Mouse (Mus musculus) mature B cell (primary cell): ENCODE results near the gene Gm10300.

Experiments
- in situ Hi-C: fragments of 300-500 bp; cut with MboI; formaldehyde crosslinking; loops from 2 replicates; pipeline ENCODE4 v1.14.3; 2019

The Gm10300 gene

DNA sequence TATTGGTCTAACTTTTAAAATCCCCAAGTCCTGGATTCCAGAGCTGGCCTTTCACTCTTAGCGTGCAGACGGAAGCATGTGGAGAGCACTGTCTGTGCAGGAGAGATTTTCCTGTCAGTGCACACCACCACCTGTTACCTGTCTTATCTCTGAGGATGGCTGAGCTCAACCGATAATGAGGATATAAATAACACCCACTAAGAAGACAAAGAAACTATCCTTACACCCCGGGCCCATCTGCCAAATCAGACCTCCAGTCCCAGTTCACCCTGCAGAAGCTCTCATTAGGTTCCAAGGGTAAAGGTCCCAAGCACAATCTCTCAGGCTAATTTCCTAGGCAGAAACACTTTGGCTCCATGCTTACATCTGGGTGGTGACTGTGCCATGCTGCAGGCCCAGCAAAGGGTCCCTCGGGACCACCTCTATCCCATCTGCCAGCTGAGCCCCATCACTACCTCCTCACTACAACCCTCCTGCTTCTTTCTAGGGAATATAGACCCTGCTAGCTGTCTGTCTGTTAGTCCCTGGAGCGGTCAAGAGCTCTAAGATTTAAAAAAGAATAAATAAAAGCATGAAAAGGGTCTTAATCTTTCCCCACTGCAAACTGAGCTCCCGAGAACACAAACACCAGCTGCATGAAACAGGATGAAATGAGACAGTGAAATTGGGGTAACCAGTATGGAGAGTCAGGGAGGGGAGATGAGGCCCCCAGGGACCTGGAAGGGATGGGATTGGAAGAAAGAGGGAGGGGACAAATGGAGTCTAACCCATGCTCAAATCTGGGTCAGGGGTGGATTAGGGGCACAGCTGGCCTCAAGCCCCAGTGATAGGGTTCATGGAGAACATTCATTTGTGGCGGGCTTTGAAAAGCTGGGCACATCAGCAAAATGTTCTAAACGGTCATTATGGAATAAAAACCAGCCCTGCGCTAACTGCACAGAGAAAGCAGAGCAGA lies 22.9 kb upstream of the Gm10300 start:
- in situ Hi-C loops = no loop called here

DNA sequence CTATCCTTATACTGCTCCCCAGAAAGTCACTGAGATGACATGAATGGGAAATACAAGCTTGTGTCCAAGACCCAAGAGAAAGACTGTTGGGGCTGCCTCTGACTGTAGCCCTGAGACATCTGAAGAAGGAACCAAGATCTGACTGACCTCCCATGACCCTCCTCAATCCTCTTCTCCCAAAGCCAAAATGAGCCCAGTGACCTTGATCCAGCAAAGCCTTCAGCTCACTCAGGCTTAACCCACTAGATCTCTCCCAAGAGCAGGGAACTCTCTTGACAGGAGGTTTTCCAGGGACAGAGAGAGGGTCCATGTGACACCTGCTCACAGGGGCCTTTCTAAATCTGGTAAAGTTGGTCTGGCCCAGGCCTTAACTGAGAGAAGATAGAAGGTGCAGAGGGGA lies 17.2 kb upstream of the Gm10300 start:
- in situ Hi-C loops = no loop called here

DNA sequence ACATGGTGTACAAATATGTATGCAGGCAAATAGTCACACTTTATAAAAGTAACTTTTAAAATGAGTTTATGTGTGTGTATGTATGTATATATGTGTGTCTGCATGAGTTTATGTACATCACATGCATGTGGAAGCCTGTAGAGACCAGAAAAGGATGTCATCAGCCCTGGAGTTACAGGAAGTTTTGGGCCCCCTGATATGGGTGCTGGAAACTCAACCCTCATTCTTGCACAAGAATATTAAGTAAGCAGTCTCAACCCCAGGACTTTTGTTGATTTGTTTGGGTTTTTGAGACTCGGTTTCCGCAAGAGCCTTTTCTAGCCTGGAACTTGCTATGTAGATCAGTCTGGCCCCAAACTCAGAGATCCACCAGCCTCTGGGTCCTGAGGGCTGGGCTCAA lies 15.0 kb upstream of the Gm10300 start:
- in situ Hi-C loops = no loop called here

DNA sequence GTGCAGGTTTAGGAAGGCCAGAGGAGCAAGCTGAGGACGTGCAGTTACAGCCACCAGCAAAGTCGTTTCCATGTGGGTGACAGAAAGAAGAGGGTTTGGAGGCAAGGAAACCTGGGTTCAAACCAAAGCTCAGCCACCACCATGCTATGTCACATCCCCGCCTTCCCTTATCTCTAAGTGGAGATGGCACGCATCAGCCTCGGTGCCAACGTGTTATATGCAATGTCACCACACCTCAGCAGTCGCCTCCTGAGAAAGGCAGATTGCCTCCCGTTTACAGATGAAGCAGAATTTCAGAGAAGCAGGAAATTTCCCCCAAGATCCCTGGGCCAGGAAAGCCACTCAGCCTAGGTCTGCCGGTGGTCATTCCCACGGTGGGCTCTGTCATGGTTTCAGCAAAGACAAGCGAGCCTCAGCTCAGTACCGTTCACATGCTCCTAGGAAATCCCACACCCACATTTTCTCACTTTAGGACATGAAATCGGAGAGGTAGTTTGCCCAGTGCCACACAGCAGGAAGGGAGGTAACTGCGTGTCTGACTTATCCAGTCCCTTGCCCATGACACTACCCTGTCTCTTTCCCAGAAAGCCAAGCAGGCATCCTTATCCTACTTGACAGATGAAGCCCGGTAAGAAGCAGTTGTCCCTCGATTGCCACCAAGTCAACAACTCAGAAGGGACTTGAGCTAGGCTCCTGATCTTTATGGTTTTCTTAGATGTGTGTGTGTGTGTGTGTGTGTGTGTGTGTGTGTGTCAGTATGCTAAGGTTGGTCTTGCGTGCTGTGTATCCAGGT lies 14.3 kb upstream of the Gm10300 start:
- in situ Hi-C loops = no loop called here

DNA sequence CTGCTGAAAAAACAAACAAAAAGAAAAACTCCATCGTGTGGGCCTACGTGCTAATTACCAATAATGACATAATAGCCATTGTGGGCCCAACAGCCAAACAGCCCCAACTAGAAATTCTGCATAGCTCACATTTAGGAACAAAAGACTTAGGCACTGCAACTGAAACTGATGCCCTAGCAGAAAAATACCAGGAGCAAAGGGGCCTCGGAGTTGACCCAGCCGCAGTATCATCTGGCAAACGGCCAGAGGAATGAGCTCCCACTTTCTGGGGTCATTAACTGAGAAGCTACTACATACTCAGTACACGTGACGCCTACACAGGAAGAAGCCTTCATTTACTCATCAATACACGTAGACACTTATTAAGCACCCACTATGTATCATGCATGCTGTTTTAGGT lies 12.2 kb upstream of the Gm10300 start:
- in situ Hi-C loops = no loop called here

DNA sequence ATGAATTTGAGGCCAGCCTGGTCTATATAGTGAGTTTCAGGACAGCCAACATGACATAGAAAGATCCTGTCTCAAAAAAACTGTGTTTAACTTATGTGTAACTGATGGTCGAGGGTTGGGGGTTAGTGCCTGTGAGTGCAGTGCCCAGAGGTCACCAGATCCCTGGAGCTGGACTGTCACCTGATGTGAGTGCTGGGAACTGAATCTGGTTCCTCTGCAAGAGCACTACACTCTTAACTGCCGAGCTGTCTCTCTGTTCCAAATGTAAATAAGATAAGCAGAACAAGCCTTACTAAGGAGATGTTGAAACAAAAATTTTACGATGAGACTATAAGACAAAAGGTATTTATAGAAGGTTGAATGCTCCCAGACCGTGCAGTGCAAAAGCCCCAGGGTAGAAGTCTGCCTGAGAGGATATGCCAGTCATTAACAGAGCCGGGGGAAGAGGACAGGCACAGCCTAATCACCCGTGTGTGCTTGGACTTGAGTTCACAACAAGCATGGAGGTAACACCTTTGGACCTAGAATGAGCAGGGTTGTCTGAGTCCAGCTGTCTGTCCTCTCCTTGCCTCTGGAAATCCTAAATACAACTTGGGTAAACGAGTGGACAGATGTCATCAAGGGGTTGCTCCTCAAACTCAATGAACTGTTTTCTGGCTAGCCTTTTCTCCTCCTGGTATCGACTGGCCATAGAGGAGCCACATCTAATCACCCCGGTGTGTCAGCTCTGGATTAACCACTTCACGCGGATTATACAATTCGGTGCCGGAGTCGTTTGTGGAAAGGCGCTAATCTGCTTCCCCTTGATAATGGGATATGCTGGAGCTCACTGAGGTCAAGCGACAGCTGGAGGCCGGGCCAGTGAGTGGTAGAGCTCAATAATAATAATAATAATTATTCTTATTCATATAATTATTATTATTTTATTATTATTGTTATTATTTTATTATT lies 11.3 kb upstream of the Gm10300 start:
- in situ Hi-C loops = no loop called here

DNA sequence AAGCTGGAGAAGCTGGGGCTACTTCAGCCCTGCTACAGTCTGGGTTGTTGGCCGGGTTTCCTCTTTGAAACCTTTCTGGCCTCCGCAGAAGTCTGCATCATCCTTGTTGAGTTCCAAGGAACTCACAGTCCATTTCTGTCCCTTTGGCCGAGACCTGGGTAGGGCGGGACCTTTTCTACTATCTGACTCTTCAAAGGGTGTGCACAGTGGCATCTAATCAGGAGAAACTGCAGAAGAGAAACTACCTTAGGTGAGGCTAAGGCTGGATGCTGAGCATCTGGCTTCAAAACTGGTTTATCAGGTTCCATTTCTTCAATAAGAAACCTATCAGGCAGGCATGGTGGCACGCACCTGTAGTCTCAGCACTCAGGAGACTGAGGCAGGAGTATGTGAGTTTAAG lies 9.9 kb upstream of the Gm10300 start:
- in situ Hi-C loops = no loop called here

DNA sequence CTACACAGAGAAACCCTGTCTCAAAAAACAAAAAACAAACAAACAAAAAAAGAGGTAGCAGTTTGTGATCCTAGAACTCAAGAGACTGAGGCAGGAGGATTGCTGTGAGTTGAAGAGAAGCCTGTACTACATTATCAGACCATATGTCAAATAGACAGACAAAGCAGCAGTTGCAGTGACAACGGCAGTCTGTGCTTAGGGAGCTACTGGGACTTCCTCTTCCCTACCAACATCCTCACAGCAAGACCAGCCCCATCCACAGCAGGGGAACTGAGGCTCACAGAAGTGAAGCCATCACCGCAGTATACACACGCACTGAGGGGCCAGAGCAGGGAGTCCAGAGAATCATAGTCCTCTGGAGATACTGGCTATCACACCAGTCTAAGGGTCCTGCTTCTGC lies 8.9 kb upstream of the Gm10300 start:
- in situ Hi-C loops = no loop called here

DNA sequence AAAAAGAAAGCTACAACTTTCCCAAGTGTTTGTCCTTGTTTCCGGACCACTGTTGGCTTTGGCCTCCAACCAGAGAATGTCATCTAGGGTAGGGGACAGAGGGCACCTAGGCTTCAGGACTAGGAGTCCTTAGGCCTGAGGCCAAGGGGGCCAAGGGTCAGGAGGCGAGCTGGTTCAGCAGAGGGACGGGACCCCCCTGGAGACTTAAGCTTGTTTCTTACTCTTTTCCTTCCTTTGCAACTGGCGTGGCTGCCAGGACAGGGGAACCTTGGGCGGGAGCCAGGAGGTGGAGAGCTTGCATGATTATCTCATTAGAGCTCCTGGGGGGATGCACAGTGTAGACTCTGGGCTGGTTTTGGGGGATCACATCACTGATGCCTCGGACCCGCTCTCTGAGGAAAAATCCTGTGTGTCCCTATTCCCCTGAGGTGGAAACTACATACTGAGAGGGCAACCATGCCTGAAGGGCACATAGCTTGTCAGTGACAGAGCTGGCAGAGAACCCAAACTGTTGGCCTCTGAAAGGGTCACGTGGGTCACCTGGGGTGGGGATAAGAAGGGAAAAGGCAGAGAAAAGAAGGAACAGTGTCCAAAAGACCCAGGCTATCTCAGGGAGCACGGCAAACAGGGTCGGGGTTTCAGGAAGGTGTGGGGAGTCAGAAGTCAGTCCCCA lies 8.3 kb upstream of the Gm10300 start:
- in situ Hi-C loops = no loop called here

DNA sequence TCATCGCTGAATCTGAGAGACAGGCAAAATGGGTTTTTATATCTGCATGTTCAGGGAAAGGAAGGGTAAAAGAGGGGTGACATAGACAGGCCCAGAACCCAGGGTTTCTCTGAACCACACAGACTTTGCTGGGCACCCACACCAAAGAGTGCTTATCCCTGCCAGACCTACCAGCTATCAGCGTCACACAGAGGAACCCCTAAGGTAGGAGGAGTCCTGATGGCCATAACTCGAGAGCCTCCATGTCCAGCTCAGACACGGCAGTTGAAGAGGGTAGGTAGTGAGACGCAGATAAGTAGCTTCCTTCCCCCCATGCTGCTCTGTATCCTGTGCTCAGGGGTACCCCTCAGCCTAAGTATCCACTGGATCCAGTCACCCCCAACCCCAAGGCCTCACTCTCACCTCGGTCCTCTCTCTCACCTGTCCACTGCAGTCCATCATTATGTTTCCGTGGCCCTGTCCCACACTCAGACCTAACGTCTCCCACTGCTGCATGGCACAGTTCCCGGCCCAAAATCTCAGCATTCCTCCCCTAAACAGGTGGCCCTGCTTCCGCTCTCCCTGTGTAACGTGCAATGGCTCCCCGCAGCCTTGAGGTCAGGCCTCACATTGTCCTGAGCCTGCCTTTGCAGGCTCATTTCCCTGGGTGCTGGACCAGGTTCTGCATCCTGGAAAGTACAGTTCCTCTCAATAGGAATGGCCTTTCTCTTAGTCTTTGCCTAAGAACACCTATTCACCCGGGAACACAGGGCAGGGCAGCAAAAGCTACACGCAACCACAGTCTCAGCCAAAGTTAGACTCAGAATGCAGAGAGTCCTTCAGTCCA lies 7.2 kb upstream of the Gm10300 start:
- in situ Hi-C loops = no loop called here

DNA sequence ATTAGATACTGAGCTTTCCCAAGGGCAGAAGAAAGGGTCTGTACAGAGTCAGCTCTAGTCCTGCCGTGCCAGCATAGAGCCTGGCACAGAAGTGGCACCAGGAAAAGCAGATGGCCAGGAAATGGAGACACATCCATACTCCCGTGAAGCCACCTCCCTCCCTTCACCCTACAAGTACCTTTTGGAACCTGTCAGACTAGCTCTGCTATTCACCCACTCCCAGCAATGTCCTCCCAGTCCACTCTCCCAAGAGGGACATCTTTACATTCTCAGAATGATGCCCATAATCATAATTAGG lies 6.6 kb upstream of the Gm10300 start:
- in situ Hi-C loops = no loop called here

DNA sequence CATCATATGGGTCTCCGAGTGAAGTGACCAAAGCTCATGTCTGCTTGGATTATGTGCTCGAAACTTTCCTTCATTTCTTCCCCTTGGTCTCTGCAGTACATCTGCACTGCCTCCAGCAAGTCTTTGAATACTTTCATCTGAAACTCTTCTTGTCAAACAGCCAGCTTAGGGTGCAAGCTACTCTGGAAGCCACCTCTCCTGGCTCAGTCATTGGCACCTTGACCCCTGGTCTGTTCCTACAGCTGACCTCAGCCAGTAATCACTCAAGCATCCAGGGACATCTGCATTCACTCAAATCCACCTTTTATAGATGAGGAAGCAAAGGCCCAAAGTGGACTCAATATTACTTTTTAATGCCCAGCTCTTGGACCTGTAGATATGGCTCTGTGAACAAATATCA lies 2.8 kb upstream of the Gm10300 start:
- in situ Hi-C loops = no loop called here

DNA sequence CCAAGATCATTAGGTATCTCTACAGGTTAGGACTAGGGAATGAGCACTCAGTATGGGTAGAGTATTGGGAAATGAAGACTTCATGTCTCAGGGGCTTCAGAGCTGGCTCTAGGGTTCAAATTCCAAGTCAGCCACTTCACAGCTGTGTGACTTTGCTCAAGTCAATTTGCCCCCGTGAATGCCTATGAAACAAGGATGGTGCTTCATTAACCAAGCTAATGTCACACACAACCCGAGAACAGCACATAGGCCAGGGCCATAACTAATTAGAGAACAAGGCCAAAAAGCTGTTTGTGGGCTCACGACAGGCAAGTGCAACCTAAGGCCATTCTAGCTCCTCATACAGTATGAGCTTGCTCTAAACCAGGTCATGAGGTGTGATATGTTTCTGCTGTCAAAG lies 2.3 kb upstream of the Gm10300 start:
- in situ Hi-C loops = no loop called here

DNA sequence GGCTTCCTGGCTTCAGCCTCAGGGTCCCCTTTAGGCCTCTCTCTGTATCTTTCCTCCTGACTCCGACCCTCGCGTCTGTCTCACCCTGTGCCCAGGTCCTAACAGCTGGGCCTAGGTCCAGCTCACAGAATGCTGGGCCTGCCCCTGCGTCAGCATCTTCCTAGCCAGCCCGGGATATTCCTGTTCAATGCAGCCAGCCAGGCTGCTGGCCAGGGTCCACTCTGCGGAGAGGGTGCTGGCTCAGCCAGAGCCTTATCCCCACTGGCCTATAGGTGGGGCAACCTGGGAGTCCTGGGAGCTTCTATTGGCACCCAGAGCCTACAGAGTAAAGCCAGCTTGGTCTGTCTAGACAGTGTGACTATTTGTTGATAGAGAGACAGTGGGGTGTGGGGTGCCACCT lies 1.6 kb upstream of the Gm10300 start:
- in situ Hi-C loops = no loop called here

DNA sequence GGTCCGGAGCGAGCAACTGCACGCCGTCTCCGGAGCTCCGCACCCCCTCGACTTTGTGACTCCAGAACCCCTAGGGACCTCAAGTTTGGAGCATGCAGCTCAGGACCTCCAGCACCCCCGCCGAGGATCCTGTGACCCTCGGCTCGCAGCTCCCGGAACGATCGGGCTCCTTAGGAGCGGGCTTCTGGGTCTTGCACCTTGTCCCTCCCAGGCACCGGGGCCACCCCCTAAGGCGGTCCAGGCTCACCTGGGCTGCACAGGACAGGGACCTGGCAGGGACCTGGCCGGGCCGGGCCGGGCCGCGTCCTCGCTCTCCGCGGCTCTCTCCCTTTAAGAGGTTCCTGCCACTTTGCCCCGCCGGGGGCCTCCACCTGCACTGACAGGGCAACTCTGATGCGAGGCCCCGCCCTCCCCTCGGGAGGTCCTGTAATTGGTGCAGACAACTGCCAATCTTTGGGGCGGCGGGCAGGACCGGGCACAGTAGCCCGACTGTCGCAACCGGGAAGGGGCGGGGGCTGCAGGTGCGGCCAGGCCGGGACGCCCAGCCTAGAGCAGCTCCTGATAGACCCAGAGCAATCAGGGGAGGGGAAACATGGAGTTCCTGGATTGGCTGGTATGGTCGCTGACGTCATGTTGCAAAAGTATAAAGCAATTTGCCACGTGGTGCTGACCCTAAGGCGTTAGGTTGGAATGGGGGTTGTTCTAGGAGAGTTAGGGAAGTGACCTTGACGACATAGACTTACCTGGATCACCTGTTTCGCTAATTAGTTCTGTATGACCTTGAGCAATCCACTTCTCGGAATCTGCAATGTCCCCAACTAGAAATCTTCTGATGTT lies 654 bp downstream of the Gm10300 start, which contains the start of gene Epb41:
Gene Epb41, minus strand, starts transcription at position 389 of the 837 bp plus-strand sequence.
- in situ Hi-C loops = loop anchor here (5.0 kb wide), 2 partner anchors 38 to 93 kb away; no protein-coding TSS in a partner anchor

DNA sequence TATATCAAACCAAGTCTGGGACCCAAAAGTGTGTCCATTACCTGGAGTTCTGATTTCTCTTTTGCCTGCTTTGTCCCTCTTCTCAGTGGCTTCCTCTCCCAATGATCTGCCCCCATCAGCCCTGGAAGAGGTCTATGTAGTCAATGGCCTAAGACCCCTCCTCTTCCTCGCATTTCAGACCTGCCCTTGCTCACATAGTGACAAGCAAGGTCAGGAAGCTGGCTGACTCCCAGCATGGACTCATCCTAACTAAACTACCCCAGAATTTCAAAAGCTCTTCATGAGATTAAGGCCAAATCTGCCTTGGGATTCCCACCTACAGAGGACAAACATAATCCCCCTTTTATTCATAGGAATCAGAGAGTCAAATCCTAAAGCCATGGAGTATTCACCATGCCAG lies 1.3 kb downstream of the Gm10300 start:
- in situ Hi-C loops = loop anchor here (5.0 kb wide), 2 partner anchors 38 to 93 kb away; no protein-coding TSS in a partner anchor

DNA sequence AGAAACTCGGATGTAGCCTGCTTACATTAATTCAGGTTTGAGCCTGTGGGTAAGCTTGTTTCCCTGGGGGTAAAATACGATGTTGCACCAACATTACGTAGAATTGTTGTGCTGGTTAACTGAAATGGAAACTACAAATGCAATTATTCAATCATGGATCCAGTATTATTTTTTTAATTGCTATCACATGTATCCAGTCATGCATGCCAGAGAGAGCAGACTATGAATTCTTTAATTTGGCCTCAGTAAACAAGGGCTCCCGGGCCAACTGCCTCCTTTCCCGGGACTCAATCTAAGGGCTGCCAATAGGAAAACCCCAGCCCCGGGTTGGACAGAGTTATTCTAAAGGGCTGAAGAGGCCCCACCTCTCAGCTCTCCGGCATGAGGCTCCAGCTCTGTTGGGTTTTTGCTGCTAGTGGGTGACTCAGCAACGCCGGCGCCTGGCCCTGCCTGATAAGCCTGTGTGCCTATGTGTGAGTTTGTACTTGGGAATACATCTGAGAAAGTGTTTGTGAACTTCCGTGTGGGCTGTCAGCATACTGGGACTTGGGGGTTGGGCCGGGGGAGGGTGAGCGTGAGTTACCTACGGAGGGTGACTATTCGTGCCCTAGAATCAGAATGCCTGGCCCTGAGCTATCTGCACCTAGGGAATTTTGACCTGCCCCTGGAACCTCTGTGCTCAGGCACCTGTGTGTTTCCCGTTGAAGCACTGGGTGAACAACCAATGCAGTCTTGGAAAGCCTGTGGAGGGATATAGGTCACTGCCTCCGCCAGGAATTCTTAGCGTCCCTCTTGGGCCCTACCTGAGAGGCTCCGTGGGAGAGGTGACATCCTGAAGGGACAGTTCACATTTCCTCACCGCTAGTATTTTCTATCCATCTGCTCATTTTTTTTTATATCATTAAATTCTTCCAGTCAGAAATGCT lies 2.2 kb downstream of the Gm10300 start:
- in situ Hi-C loops = loop anchor here (5.0 kb wide), 2 partner anchors 39 to 94 kb away; no protein-coding TSS in a partner anchor

DNA sequence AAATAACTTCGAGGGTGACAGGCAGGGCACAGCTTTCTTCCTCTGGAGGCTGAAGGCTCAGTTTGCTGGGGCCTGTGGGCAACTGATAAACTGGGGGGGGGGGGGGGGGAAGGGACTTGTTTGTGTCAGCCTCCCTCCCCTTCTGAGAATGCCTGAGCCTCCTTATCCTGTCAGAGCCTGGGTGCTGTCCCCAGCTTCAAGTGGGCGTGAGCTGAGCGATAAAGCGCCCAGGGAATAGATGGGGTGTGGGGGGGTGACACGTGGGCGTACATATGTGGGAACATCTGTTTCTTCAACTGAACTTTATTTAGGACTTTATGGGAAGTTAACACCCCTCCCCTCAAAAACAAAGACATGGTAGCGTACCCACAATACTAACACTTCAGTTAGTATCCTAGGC lies 2.9 kb downstream of the Gm10300 start:
- in situ Hi-C loops = loop anchor here (5.0 kb wide), 2 partner anchors 40 to 95 kb away; no protein-coding TSS in a partner anchor
